Mouse (Mus musculus) cerebellum, adult 2 months (tissue): ENCODE measurements around the gene Mcm9. TPM values are rescaled to one million over a fixed set of nuclear protein-coding genes. Genes with fewer than 3 reads are reported as not detected.

Experiments used
- DNase-seq, 2 experiments: peaks; one replicate each; pipeline ENCODE4 v3.0.0; 2021
- H3K27ac ChIP-seq: fragments of 200-500 bp; 2 replicates; pipeline ENCODE4 v1.5.1; 2012; ENCODE audit warnings: low read length, control low read depth, inconsistent platforms; ENCODE audit not compliant: insufficient read depth
- H3K27me3 ChIP-seq: fragments of 200-500 bp; 2 replicates; pipeline ENCODE4 v1.6.1; 2012; ENCODE audit warnings: inconsistent platforms, mild to moderate bottlenecking, low read length, moderate library complexity; ENCODE audit not compliant: control insufficient read depth, insufficient read depth
- H3K4me1 ChIP-seq: fragments of 200-500 bp; 2 replicates; pipeline ENCODE4 v1.6.1; 2011; ENCODE audit warnings: low read length; ENCODE audit not compliant: control insufficient read depth, insufficient read depth
- H3K4me3 ChIP-seq: fragments of 200-500 bp; replicated peaks from 2 replicates; pipeline ENCODE3; 2011; ENCODE audit warnings: mild to moderate bottlenecking, low read depth, low read length, control low read depth; ENCODE audit not compliant: insufficient read depth
- CTCF ChIP-seq: fragments of 200-500 bp; IDR thresholded peaks from 2 replicates; pipeline ENCODE4 v1.5.1; 2011; ENCODE audit warnings: low read depth, mild to moderate bottlenecking, control low read depth, low read length, moderate library complexity, borderline replicate concordance; ENCODE audit not compliant: insufficient read depth
- POLR2A ChIP-seq: fragments of 200-500 bp; IDR thresholded peaks from 2 replicates; pipeline ENCODE4 v1.6.1; 2011; ENCODE audit warnings: low read length, control low read depth, borderline replicate concordance; ENCODE audit not compliant: insufficient read depth
- WGBS: fragments of 180-500 bp; shearing (Covaris S2); methylation state at CpG from one replicate; pipeline ENCODE4 v1.1.7; 2018; 5-methylcytosine and 5-hydroxymethylcytosine counted together
- polyA plus RNA-seq: library from polyadenylated mRNA; depleted of rRNA; stranded (reverse); fragments of >200 nt; gene quantifications from 2 replicates; pipeline ENCODE4 v1.2.3, GENCODE M21; 2012

The Mcm9 gene
- polyA plus RNA-seq, 1 experiment: 5.3 TPM

GRCm38 (mm10) chr10:53615850-53616616 is 14.2 kb downstream of the Mcm9 start:
- no peaks in the 10 kb centered on the region for H3K27me3 ChIP-seq
- H3K27ac ChIP-seq: no peak overlapping the region
- H3K4me3 ChIP-seq: no peak overlapping the region
- TF ChIP-seq CTCF (no peak), POLR2A (no peak)
- peaks cover 18% of the 10 kb centered on the region; the same call in 1 of the 2 replicates for H3K4me1 ChIP-seq
- WGBS: 46% methylated on average over 8 of the region's 8 CpGs
- peak in 1 of 2 experiments; percentile 34 for DNase-seq

- 67% methylated on average over 1 of the region's 1 CpGs for WGBS
- Histone ChIP-seq H3K27me3 (no peaks in the 10 kb centered on the region), H3K27ac (no peak overlapping the region), H3K4me3 (no peak overlapping the region), H3K4me1 (peaks cover 18% of the 10 kb centered on the region; the same call in 1 of the 2 replicates)
- DNase-seq: no peak
- TF ChIP-seq POLR2A (no peak), CTCF (no peak)
These were observed 16.3 kb downstream of the Mcm9 start for GRCm38 (mm10) chr10:53613955-53614354.

- peaks cover 18% of the 10 kb centered on the region; the same call in 1 of the 2 replicates for H3K4me1 ChIP-seq
- H3K27me3 ChIP-seq: no peaks in the 10 kb centered on the region
- H3K27ac ChIP-seq: no peak overlapping the region
- 8% methylated on average over 1 of the region's 1 CpGs for WGBS
- H3K4me3 ChIP-seq: no peak overlapping the region
- DNase-seq: peak; percentile 73 to 92
- TF ChIP-seq POLR2A (peak; percentile 33; the same call in 1 of the 2 replicates), CTCF (no peak; the same call in 1 of the 2 replicates)
These were observed 18.1 kb downstream of the Mcm9 start for GRCm38 (mm10) chr10:53612172-53612571.

GRCm38 (mm10) chr10:53608274-53608673 is 22.0 kb downstream of the Mcm9 start:
- TF ChIP-seq CTCF: no peak
- no peak for DNase-seq
- no peaks in the 10 kb centered on the region for H3K27me3 ChIP-seq
- no peak overlapping the region for H3K4me3 ChIP-seq
- no peak overlapping the region for H3K27ac ChIP-seq
- peaks cover 4% of the 10 kb centered on the region; the same call in 1 of the 2 replicates for H3K4me1 ChIP-seq
- WGBS: 72% methylated on average over 2 of the region's 2 CpGs

GRCm38 (mm10) chr10:53605328-53605727 is 24.9 kb downstream of the Mcm9 start:
- 59% methylated on average over 2 of the region's 2 CpGs for WGBS
- Histone ChIP-seq H3K4me1 (no peaks in the 10 kb centered on the region; the same call in 1 of the 2 replicates), H3K27me3 (no peaks in the 10 kb centered on the region), H3K27ac (no peak overlapping the region), H3K4me3 (no peak overlapping the region)
- DNase-seq: no peak
- TF ChIP-seq POLR2A (no peak), CTCF (no peak)

GRCm38 (mm10) chr10:53598821-53599220 is 31.4 kb downstream of the Mcm9 start:
- no peaks in the 10 kb centered on the region for H3K27me3 ChIP-seq
- H3K4me1 ChIP-seq: peaks cover 2% of the 10 kb centered on the region; the same call in 1 of the 2 replicates
- WGBS: 52% methylated on average over 5 of the region's 5 CpGs
- no peak for DNase-seq
- H3K27ac ChIP-seq: no peak overlapping the region
- TF ChIP-seq POLR2A (no peak), CTCF (0 out of 2 replicates have a peak, but pooled peaks have one; percentile 2)
- H3K4me3 ChIP-seq: no peak overlapping the region

- Histone ChIP-seq H3K27ac (peak overlapping the region; percentile 29), H3K4me1 (peaks cover 2% of the 10 kb centered on the region; the same call in 1 of the 2 replicates), H3K27me3 (no peaks in the 10 kb centered on the region), H3K4me3 (peak overlapping the region; percentile 87)
- TF ChIP-seq POLR2A (no peak), CTCF (no peak)
- DNase-seq: peak in 1 of 2 experiments; percentile 55
- under 1% methylated on average over 92 of the region's 99 CpGs for WGBS
These were observed 32.9 kb downstream of the Mcm9 start for GRCm38 (mm10) chr10:53597121-53597881.
